ENCODE assay signal across 1 mouse cellular context in the genomic region with DNA sequence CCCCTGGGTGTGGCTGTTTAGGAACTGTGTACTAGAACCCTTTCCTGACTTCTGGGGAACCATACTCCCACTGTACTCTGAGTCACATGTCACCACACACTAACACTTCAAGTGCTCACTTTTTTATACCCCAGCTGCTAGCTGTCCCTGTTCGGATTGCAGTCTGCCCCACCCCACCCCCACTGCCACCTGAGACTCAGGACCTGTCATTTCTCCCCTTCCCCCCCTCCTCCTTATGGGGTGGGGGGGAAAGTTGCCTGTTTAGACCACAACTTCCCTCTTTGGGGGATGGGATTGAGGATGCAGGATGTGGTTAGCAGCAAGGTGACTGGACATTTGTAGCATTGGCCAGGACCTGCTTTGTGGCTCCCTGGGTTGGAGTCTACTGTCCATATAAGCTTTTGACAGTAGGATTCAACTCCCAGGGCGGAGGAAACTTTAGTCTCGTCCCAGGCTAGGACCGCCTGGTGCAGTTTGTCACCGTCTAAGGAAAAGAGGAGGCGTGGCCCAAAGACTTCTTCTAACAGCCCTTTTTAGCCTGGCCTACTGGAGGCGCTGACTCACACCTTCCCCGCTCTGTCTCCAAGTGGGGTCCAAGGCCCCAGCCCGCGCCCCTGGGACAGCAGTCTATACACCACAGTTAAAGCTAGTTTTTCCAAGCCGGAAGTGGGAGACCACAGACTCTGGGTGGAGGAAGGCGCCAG.
TF ChIP-seq lines count a peak whose summit lies in the region.

No protein-coding gene starts in this region.

TF ChIP-seq in MEL, 35 proteins besides CTCF, POLR2A, EP300 and RAD21 (continued from another document):
- TF ChIP-seq MXI1 (IDR thresholded peaks at IDR 0.05; ENCODE audit: low read depth, low read length), result peak; percentile 67
- TF ChIP-seq ETS1 (IDR thresholded peaks at IDR 0.05; ENCODE audit: low read depth, low read length), result peak; percentile 89
- TF ChIP-seq SIN3A (IDR thresholded peaks at IDR 0.05; ENCODE audit: low read length), result peak; percentile 88; the same call in 1 of the 2 replicates
- TF ChIP-seq MAZ (IDR thresholded peaks at IDR 0.05; ENCODE audit: low read depth, low read length), result peak; percentile 91
- 0 out of 2 replicates have a peak, but pooled peaks have one; percentile 15 for TF ChIP-seq MYB (IDR thresholded peaks at IDR 0.05; ENCODE audit: low read depth, low read length)
- TF ChIP-seq GATA1 (IDR thresholded peaks at IDR 0.05; ENCODE audit: low read depth, low read length), result no peak
- peak; percentile 74 for TF ChIP-seq NELFE (IDR thresholded peaks at IDR 0.05; ENCODE audit: low read depth, low read length)
- TF ChIP-seq UBTF (IDR thresholded peaks at IDR 0.05; ENCODE audit: borderline replicate concordance, insufficient read depth, low read depth, low read length), result no peak
- TF ChIP-seq SMC3 (IDR thresholded peaks at IDR 0.05; ENCODE audit: low read depth, low read length), result no peak
- TF ChIP-seq MYC (IDR thresholded peaks at IDR 0.05; ENCODE audit: low read depth, low read length), result peak; percentile 46; the same call in 1 of the 2 replicates
- TF ChIP-seq ZMIZ1 (IDR thresholded peaks at IDR 0.05; ENCODE audit: low read depth, low read length), result peak; percentile 86; the same call in 1 of the 2 replicates
- TF ChIP-seq CHD2 (IDR thresholded peaks at IDR 0.05; ENCODE audit: low read length), result peak; percentile 83
- TF ChIP-seq ZKSCAN1 (IDR thresholded peaks at IDR 0.05; ENCODE audit: low read depth, low read length), result no peak
- TF ChIP-seq GABPA (IDR thresholded peaks at IDR 0.05; ENCODE audit: low read depth, low read length), result no peak
- TF ChIP-seq TAL1 (IDR thresholded peaks at IDR 0.05; ENCODE audit: low read length), result no peak
